Mouse (Mus musculus): Measurements from ENCODE around the gene Hist1h3c. TPM values are rescaled to one million over a fixed set of nuclear protein-coding genes. Genes with fewer than 3 reads are reported as not detected.
"Not testable (repeated sequence)": the region's sequence is repeated elsewhere in the genome, so short reads cannot be mapped to it uniquely, and the experiment has no call there.

Gene Hist1h3c
- polyA plus RNA-seq (2012; ENCODE audit: insufficient read depth, low replicate concordance): 12.6 TPM in 1 of 2 replicates, not detected in the other

DNA sequence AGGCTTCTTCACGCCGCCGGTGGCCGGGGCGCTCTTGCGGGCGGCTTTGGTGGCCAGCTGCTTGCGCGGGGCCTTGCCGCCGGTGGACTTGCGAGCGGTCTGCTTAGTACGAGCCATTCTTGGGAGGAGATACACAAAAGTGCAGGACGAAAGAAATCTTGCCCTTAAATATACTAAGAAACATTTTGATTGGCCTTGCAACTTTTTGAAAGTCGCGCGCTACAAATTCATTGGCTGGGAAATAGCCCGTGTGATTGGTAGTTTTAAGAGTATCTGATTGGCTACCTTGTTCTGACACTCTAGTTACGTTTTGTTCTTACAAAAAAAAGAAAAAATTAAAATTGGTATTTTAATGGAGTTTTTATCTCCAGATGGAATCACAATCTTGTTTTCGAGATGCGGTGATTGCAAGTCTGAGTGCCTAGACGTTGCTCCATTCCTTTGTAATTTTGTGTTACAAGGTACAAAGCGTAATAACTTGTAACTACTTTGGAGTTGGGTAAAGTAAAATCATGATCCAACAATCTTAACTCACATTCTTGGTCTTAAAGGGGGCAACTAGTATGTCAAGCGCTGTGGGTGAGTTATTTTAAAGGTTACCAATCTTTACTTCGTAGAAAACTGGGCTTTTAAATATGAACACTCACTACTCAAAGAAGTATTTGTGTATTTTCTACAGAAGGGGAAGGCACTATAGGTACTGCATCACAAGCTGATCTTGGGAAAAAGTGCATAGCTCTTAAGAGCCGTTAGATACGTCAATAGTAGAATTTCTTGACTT is at the start of gene Hist1h3c:
TSS of gene Hist1h3c (minus strand) at position 222 of the 781 bp plus-strand sequence.
- Histone ChIP-seq H3K27me3 (replicated peaks) (no peaks in the 10 kb centered on the region), H3K9me3 (no peaks in the 10 kb centered on the region), H3K4me3 (replicated peaks) (peak within 1 kb of the TSS; percentile 90), H3K4me1 (peaks cover 53% of the 10 kb centered on the region), H3K36me3 (replicated peaks; ENCODE audit: low read length) (no peaks in the 10 kb centered on the region)
- TF ChIP-seq FLI1 (IDR thresholded peaks at IDR 0.05; ENCODE audit: low read length) (no peak), GATA1 (IDR thresholded peaks at IDR 0.05; ENCODE audit: borderline replicate concordance, low read length) (no peak)

DNA sequence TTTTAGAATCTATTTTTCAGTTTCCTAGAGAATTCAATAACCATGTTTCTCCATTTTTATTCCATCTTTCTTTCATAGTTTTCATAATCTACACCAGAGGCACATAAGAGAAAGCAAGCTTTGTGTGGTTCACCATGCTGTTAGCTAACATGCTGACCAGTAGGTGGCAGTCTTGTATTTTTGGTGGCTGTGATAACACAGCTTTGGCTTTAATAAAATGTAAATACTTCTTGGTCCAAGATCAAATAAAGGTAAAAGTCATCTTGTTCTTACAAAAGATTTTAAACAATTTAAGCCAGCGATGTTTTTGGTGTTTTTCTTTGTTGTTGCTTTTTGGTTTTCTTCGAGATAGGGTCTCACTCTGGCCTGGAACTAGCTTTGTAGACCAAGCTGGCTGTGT is 47.1 kb upstream of the Hist1h3c start:
- Histone ChIP-seq H3K9me3 (peaks cover 6% of the 10 kb centered on the region; the same call in 1 of the 2 replicates), H3K4me1 (no peaks in the 10 kb centered on the region), H3K36me3 (replicated peaks; ENCODE audit: low read length) (no peaks in the 10 kb centered on the region), H3K27me3 (replicated peaks) (peaks cover 40% of the 10 kb centered on the region), H3K4me3 (replicated peaks) (no peak overlapping the region)
- TF ChIP-seq GATA1 (IDR thresholded peaks at IDR 0.05; ENCODE audit: borderline replicate concordance, low read length) (no peak), FLI1 (IDR thresholded peaks at IDR 0.05; ENCODE audit: low read length) (no peak)

DNA sequence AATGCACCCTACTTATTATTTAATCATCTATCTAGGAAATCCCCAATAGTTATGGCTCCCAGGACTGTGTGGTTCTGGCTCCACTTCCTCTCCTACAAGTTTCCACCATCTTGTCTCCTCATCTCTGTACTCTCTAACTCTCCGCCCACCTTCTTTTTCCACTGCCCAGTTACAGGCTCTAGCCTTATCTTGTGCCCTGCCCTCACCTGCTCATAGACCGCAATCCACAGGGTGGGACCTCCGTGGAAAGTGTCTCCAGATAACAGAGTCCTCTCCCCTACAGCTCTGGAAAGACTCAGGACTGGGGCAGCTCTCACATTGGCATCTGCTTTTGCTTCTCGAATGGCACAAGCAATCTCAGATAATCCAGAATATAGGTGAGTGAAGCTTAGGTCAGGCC is 33.6 kb upstream of the Hist1h3c start:
- Histone ChIP-seq H3K27me3 (replicated peaks) (peaks cover 4% of the 10 kb centered on the region), H3K36me3 (replicated peaks; ENCODE audit: low read length) (no peaks in the 10 kb centered on the region), H3K4me3 (replicated peaks) (no peak overlapping the region), H3K9me3 (no peaks in the 10 kb centered on the region), H3K4me1 (peaks cover 14% of the 10 kb centered on the region)
- TF ChIP-seq GATA1 (IDR thresholded peaks at IDR 0.05; ENCODE audit: borderline replicate concordance, low read length): no peak
- TF ChIP-seq FLI1 (IDR thresholded peaks at IDR 0.05; ENCODE audit: low read length): no peak

DNA sequence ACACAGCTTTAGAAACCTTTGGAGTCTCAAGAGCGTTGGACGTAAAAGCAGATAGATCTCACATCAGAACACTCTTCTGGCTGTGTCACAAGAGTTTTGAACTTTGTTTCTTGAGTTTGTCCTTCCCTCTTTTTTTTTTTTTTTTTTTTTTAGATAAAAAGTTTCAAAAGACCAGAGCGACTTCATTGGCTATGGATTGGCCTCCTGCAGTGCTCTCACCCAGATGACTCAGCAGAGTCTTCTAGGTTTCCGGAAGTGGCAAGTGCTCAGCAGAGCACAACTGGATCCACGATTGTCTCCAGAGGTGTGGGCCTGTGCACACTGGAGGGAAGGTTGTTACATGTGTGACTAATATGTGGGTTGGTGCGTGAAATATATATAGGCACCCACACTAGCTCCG is 32.9 kb upstream of the Hist1h3c start:
- TF ChIP-seq FLI1 (IDR thresholded peaks at IDR 0.05; ENCODE audit: low read length): no peak
- no peak for TF ChIP-seq GATA1 (IDR thresholded peaks at IDR 0.05; ENCODE audit: borderline replicate concordance, low read length)
- no peak overlapping the region for H3K4me3 ChIP-seq (replicated peaks)
- no peaks in the 10 kb centered on the region for H3K9me3 ChIP-seq
- peaks cover 4% of the 10 kb centered on the region for H3K27me3 ChIP-seq (replicated peaks)
- H3K4me1 ChIP-seq: peaks cover 14% of the 10 kb centered on the region
- no peaks in the 10 kb centered on the region for H3K36me3 ChIP-seq (replicated peaks; ENCODE audit: low read length)

DNA sequence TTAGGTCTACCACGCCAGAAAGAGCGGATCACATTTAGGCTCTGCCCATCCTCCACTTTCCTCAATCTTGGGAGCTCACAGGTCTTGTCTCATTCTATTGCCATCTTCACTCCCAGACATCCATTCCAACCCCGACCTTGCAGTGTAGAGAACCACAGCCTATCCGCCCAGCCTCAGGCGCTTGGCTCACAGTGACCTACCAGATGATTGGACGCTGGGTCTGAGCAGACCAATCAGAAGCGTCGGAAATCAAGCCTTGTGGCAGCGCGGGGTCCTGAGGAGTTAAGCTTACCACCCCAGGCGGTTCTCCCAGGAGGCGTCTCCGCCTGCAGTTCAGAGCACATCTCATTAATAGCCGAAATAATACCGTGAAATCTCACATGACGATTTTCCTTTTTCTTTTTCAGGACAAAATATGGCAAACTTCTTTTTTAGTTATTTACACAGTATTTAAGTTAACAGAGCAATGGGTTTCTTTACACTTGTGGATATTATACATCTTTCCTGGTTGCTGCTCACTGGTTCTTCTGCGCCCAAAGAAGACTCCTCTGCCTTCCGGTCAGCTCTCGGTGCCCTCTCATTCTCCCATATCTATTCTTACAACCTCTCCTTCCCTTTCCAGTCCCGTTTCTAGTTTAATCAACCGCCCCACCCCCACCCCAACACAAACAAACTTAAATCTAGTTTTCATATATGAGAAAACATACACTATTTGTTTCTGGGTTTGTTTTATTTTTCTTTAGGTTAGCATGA is 27.3 kb upstream of the Hist1h3c start:
- no peak overlapping the region for H3K4me3 ChIP-seq (replicated peaks)
- H3K36me3 ChIP-seq (replicated peaks; ENCODE audit: low read length): no peaks in the 10 kb centered on the region
- H3K9me3 ChIP-seq: no peaks in the 10 kb centered on the region
- peaks cover 22% of the 10 kb centered on the region for H3K4me1 ChIP-seq
- TF ChIP-seq GATA1 (IDR thresholded peaks at IDR 0.05; ENCODE audit: borderline replicate concordance, low read length): no peak
- TF ChIP-seq FLI1 (IDR thresholded peaks at IDR 0.05; ENCODE audit: low read length): no peak
- no peaks in the 10 kb centered on the region for H3K27me3 ChIP-seq (replicated peaks)

DNA sequence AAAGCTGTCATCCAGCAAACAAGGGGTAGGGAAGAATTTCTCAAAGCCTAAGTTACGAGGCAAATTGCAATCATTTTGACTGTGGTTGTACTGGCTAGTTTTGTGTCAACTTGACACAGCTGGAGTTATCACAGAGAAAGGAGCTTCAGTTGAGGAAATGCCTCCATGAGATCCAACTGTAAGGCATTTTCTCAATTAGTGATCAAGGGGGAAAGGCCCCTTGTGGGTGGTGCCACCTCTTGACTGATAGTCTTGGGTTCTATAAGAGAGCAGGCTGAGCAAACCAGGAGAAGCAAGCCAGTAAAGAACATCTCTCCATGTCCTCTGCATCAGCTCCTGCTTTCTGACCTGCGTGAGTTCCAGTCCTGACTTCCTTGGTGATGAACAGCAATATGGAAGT is 24.2 kb upstream of the Hist1h3c start, which contains the start of gene Trim38:
TSS of gene Trim38 (plus strand) at position 301 of the 400 bp plus-strand sequence.
- H3K4me1 ChIP-seq: peaks cover 29% of the 10 kb centered on the region

DNA sequence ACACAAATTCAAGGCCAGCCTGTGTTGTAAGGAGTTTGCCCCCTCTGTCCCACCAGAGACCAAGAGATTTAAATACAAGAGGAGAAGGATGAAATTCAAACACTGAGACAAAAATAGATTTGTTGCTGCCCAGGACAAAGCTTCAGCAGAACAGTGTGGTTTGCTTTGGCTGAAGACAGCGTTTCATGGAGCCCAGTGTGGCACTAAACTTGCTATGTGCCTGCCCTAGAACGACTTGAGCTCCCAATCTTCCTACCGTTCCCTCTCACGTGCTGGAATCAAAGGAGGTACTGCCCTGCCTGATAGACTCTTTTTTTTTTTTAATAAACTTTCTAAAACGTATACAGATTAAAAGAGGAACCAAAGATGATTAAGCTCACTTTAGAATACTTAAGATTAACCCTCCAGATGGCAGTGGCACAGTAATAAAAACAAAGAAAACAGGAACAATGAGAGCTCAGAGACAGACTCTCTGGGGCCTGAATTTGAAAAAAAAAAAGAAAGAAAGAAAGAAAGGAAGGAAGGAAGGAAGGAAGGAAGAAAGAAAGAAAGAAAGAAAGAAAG is 23.5 kb upstream of the Hist1h3c start:
- Histone ChIP-seq H3K9me3 (no peaks in the 10 kb centered on the region), H3K4me1 (peaks cover 36% of the 10 kb centered on the region), H3K36me3 (replicated peaks; ENCODE audit: low read length) (no peaks in the 10 kb centered on the region), H3K27me3 (replicated peaks) (no peaks in the 10 kb centered on the region), H3K4me3 (replicated peaks) (peak overlapping the region; percentile 8)
- TF ChIP-seq FLI1 (IDR thresholded peaks at IDR 0.05; ENCODE audit: low read length) (no peak), GATA1 (IDR thresholded peaks at IDR 0.05; ENCODE audit: borderline replicate concordance, low read length) (no peak)

More for the DNA sequence above, 24.2 kb upstream of the Hist1h3c start, which contains the start of gene Trim38:
- not testable (repeated sequence) for H3K36me3 ChIP-seq (replicated peaks; ENCODE audit: low read length); H3K27me3 ChIP-seq (replicated peaks); H3K9me3 ChIP-seq
- peak within 1 kb of the TSS; percentile 8 for H3K4me3 ChIP-seq (replicated peaks)

DNA sequence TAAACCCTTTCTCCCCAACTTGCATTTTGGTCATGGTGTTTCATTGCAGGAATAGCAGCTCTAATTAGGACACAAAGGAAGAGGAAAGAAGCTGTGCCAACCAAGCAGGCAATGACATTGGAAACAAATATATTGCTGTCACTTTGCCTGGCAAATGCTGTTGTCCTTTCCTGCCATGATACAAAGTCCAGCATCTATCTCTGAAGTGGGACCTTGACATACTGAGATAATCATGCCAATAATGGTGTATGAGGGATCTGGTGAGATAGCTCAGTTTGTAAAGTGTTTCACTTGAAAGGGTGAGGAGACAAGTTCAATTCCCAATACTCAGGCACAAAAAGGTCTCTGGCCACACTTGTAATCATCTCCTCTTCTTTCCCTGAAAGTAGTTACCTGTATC is 21.4 kb upstream of the Hist1h3c start:
- H3K36me3 ChIP-seq (replicated peaks; ENCODE audit: low read length): no peaks in the 10 kb centered on the region
- TF ChIP-seq GATA1 (IDR thresholded peaks at IDR 0.05; ENCODE audit: borderline replicate concordance, low read length) (no peak), FLI1 (IDR thresholded peaks at IDR 0.05; ENCODE audit: low read length) (no peak)
- no peaks in the 10 kb centered on the region for H3K9me3 ChIP-seq
- H3K27me3 ChIP-seq (replicated peaks): no peaks in the 10 kb centered on the region
- peaks cover 54% of the 10 kb centered on the region for H3K4me1 ChIP-seq
- H3K4me3 ChIP-seq (replicated peaks): no peak overlapping the region

DNA sequence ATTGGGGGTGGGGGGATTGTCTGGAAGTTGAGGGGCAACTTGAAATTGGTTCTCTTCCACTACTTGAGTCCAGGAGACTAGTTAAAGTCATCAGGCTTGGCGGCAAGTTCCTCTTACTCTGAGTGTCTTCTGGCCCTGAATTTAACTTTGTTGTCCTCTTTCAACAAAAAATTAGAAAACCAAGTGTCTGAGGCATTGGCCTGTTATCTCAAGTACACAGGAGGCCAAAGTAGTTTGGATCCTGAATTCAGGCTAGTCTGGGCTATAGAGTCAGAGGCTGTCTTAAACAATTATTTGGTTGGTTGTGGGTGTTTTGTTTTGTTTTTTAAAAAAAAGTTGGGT is 19.7 kb upstream of the Hist1h3c start:
- no peak overlapping the region for H3K4me3 ChIP-seq (replicated peaks)
- H3K4me1 ChIP-seq: peaks cover 60% of the 10 kb centered on the region
- H3K27me3 ChIP-seq (replicated peaks): no peaks in the 10 kb centered on the region
- no peaks in the 10 kb centered on the region for H3K9me3 ChIP-seq
- H3K36me3 ChIP-seq (replicated peaks; ENCODE audit: low read length): no peaks in the 10 kb centered on the region
- TF ChIP-seq FLI1 (IDR thresholded peaks at IDR 0.05; ENCODE audit: low read length) (no peak), GATA1 (IDR thresholded peaks at IDR 0.05; ENCODE audit: borderline replicate concordance, low read length) (no peak)
